In the genomic region with DNA sequence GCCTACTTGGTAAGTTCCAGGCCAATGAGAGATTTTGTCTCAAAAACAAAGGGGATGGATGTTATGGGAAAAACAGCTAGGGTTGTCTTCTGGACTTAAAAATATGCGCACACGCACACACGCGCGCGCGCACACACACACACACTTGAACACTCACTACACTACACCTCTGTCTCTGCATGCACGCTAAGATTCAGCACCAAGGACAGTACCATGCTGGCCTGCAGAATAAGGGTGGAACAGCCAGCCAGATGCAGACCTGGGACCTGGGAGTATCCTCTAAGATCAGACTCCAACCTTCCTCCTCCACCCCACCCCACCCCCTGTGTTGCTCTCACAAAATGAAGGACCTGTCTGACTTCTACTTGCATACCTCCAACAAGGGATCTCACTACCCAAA, we compare ENCODE assay signal across 9 mouse cellular contexts.
DNase-seq lines count a peak whose midpoint lies in the region; ATAC-seq and TF ChIP-seq lines count a peak whose summit lies in the region.
"Had no signal": no experiment of that assay in that cellular context is flagged by ENCODE, and none has a peak within 500 bp of the region (broad histone marks: within the 10 kb centered on the region; RNA-seq: fewer than 3 reads in every experiment).

No protein-coding gene starts in this region.

- peak; percentile 36 for DNase-seq in WW6 (ENCODE audit: low read depth, low spot score)
- peak; percentile 74 for DNase-seq in embryo, embryonic 9.5 days (ENCODE audit: extremely low spot score)
- no peak for DNase-seq in left cerebral cortex, adult 2 months (ENCODE audit: extremely low spot score in 1 of 2, low spot score in 2 of 2)
- DNase-seq in right cerebral cortex, adult 18-20 months, result no peak

- no peak overlapping the region for H3K4me3 ChIP-seq in kidney, embryonic 14.5 days (ENCODE audit: low read length)
- H3K4me3 ChIP-seq in kidney, embryonic 15.5 days (replicated peaks), result no peak overlapping the region
- H3K4me3 ChIP-seq in left cerebral cortex, adult 2 months, result no peak overlapping the region
- H3K4me3 ChIP-seq: embryonic facial prominence, embryonic 15.5 days; megakaryocyte, embryonic 14.5 days had no signal

- 72% methylated on average over 8 of the region's 8 CpGs for WGBS in kidney, embryonic 14.5 days
- 63% methylated on average over 8 of the region's 8 CpGs for WGBS in kidney, embryonic 15.5 days

- H3K9me3 ChIP-seq in kidney, embryonic 14.5 days (ENCODE audit: control insufficient read depth, low read length), result no peaks in the 10 kb centered on the region
- no peaks in the 10 kb centered on the region for H3K9me3 ChIP-seq in kidney, embryonic 15.5 days (replicated peaks)
- H3K9me3 ChIP-seq: embryonic facial prominence, embryonic 15.5 days; megakaryocyte, embryonic 14.5 days had no signal

- no peak overlapping the region for H3K9ac ChIP-seq in kidney, embryonic 14.5 days (ENCODE audit: low read depth, low read length)
- no peak overlapping the region for H3K9ac ChIP-seq in kidney, embryonic 15.5 days
- H3K9ac ChIP-seq: embryonic facial prominence, embryonic 15.5 days had no signal

- no peak overlapping the region for H3K27ac ChIP-seq in kidney, embryonic 14.5 days (ENCODE audit: low read depth, low read length)
- H3K27ac ChIP-seq in kidney, embryonic 15.5 days, result no peak overlapping the region
- no peak overlapping the region for H3K27ac ChIP-seq in left cerebral cortex, adult 2 months
- H3K27ac ChIP-seq: embryonic facial prominence, embryonic 15.5 days had no signal

- H3K4me2 ChIP-seq in kidney, embryonic 14.5 days (replicated peaks; ENCODE audit: low read depth, low read length), result no peak overlapping the region
- no peak overlapping the region for H3K4me2 ChIP-seq in kidney, embryonic 15.5 days
- H3K4me2 ChIP-seq: embryonic facial prominence, embryonic 15.5 days had no signal

- H3K4me1 ChIP-seq in kidney, embryonic 14.5 days (ENCODE audit: control insufficient read depth, insufficient read depth, low read length), result no peaks in the 10 kb centered on the region
- peaks cover 13% of the 10 kb centered on the region for H3K4me1 ChIP-seq in kidney, embryonic 15.5 days
- H3K4me1 ChIP-seq: embryonic facial prominence, embryonic 15.5 days; megakaryocyte, embryonic 14.5 days had no signal

- intact Hi-C loops in left cerebral cortex, adult 2 months (cut with DNase I), result no loop called here

- no peak for TF ChIP-seq CTCF in left cerebral cortex, adult 2 months (IDR thresholded peaks at IDR 0.05)

- H3K27me3 ChIP-seq in kidney, embryonic 14.5 days (ENCODE audit: control insufficient read depth, insufficient read depth, low read length), result no peaks in the 10 kb centered on the region
- peaks cover 16% of the 10 kb centered on the region for H3K27me3 ChIP-seq in kidney, embryonic 15.5 days
- H3K27me3 ChIP-seq: embryonic facial prominence, embryonic 15.5 days had no signal

- peak; percentile 43; the same call in 1 of the 2 replicates for ATAC-seq in kidney, embryonic 14.5 days (ENCODE audit: low FRiP score, low TSS enrichment)
- no peak for ATAC-seq in kidney, embryonic 15.5 days (replicated peaks; ENCODE audit: low FRiP score)
- ATAC-seq in megakaryocyte-erythroid progenitor cell, adult 5-6 weeks (replicated peaks; ENCODE audit: low FRiP score, low TSS enrichment, poor library complexity, severe bottlenecking), result peak; percentile 75

- H3K36me3 ChIP-seq in kidney, embryonic 14.5 days (ENCODE audit: control insufficient read depth, insufficient read depth, low read length), result no peaks in the 10 kb centered on the region
- no peaks in the 10 kb centered on the region for H3K36me3 ChIP-seq in kidney, embryonic 15.5 days
- H3K36me3 ChIP-seq: embryonic facial prominence, embryonic 15.5 days had no signal

Comparison
In these comparisons a context has a peak if more than half of its experiments do, and no peak if none do; other contexts are left out.
1. DNase-seq: peak in WW6 (single experiment) and embryo, embryonic 9.5 days (single experiment); none in left cerebral cortex, adult 2 months (0 of 2) and right cerebral cortex, adult 18-20 months (single experiment).